Mouse (Mus musculus): ENCODE measurements around the gene Smurf2. TPM values are rescaled to one million over a fixed set of nuclear protein-coding genes. Genes with fewer than 3 reads are reported as not detected.

Smurf2 gene
- total RNA-seq (2021), result 10 to 100 TPM; 22.2 to 22.8 TPM
- long read RNA-seq, experiment 1, partial matches to known transcripts, result 1 of 12 reads
- long read RNA-seq, experiment 1, other reads (novel, unspliced or antisense), result 10 of 12 reads
- long read RNA-seq, experiment 2, partial matches to known transcripts, result 3 of 15 reads
- long read RNA-seq, experiment 2, other reads (novel, unspliced or antisense), result 11 of 15 reads

DNA sequence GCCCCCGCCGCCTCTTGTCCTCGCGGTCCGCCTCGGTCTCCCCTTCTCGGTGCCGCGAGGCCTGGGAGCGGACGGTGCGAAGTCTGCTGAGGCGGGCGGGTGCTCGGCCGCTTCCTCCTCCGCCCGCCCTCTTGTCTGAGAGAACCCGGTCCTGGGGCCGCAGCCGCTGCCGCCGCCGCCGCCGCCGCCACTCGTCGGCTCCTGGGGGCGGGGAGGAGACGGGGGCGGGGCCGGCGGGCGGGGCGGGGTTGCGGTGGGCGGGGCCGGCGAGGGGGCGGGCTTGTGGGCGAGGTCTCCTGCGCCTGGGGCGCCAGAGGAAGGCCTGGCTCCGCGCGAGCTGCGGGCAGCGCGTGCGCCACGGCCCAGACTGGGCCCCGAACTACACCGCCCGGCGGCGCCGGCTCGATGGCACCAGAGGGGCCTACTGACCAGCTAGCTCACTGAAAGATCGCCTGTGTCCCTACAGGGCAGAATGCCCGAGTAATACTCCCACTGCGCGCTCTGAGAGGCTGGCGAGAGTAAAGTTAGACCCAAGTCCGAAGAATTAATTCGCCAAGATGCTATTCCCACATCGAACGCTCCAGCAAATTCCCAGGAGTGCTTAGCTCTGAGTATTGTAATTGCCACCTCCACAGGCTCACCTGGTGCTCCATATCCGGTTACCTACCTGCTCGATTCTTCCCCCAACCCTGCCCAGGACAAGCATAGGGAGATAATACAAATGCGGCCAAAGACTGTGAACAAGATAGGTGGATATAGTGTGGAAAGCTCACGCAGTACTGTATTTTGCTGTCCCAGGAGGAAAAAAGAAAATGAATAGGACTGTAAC, at the start of gene Smurf2:
TSS of gene Smurf2 (minus strand) at position 165 of the 829 bp plus-strand sequence.
- DNase-seq, result peak; percentile 79 to 83
- intact Hi-C loops (cut with DNase I), result loop anchor here (2.0 kb wide), 1 partner anchor 60 kb away; no protein-coding TSS in a partner anchor

DNA sequence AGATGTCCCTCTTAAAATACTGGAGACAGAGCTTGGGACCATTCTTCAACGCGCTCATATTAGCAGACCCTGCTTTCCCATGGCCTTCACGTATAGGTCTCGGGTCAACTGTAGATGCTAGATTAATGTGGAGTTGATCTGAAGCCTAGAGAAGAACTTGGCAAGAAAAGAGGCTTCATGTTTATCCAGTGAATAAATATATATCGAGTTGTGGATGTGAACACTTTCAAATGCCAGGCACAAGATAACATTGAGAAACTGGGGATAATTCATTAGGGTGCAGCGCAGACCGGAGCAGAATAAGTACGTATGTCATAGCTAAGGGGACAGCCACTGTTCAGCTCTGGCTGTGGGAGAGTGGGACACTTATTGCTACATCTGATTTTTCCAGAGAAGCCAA, 49.3 kb upstream of the Smurf2 start:
- no peak for DNase-seq
- intact Hi-C loops (cut with DNase I), result no loop called here

DNA sequence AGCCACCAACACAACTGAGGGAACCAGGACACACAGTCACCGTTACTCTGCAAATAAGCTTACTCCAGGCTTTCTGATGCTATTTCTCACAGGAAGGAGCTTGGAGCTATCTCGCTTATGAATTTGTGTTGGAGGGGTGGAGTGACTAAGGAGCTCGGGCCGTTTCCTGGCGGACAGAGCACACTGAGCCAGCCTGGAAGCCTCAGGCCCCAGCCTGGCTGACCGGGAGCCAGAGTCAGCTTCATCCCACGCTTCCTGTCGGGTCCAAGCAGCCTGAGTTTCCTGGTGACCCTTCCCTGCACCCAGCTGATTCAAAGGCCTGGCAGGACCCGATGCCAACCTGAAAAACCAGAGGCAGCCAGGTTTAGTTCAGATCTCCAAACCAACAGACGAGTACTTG, 47.1 kb upstream of the Smurf2 start:
- peak; percentile 30 to 49 for DNase-seq
- intact Hi-C loops (cut with DNase I), result no loop called here

DNA sequence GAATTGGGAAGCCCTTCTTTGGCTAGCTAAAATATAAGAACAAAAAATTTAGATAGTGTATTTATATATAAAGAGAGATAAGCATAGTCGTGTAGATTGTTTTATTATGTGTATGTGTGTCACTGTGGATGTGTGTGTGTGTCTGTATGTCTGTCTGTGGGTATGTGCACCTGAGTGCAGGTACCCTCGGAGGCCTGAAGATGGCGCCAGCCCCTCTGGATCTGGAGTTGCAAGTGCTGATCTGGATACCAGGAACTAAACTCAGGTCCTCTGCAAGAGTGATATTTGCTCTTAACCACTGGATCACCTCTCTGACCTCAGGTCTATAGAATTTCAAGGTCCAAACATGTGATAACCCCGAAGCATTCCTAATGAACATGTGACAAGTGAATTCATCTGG, 45.4 kb upstream of the Smurf2 start:
- no peak for DNase-seq
- intact Hi-C loops (cut with DNase I), result no loop called here

DNA sequence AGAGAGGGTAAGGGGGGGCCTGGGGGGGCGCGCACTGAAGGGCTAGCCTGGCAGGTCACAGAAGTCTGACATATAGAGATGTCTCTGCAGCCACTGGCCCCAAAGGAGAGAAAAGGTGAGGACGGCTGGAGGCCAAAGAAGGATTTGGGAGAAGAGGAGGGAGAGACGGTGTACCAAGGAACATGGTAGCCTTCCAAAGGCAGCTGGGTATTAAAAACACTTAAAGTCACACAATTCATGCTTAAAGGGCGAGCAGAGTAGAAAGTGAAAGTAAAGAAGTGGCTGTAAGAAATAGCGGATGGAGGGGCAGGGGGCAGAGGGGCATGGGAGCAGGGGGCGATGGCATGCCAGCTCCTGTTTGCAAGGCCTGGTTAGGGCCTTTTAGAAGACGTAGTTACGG, 41.8 kb upstream of the Smurf2 start:
- no peak for DNase-seq
- intact Hi-C loops (cut with DNase I), result no loop called here

DNA sequence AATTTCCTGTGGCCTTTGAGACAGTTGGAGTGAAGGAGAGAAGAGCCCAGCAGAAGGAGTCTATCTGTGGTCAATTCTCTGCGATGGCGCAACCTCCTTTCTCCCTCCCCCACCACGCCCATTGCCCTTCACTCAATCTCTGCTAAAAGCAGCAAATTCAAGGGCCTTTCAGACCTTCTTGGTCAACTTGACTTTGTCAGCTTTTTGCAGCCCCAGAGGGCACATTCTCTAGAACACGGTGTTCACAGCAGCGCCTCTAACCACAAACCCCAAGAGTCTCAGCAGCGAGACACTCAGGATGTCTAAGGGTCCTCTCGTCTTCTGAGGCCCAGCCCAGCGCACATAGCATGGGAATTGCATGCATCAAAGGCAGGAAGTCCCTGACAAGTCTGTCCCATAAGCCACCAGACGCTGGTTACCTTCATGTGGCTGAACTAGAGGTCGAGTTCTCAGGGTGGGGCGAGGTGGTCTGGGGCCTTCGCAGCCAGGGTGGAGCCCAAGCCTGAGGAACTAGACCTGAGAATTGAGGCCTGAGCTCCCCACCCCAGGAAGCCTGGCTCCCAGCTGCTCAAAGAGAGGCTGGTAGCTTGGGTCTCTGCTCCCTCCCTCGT, 41.1 kb upstream of the Smurf2 start:
- DNase-seq, result no peak
- intact Hi-C loops (cut with DNase I), result no loop called here

DNA sequence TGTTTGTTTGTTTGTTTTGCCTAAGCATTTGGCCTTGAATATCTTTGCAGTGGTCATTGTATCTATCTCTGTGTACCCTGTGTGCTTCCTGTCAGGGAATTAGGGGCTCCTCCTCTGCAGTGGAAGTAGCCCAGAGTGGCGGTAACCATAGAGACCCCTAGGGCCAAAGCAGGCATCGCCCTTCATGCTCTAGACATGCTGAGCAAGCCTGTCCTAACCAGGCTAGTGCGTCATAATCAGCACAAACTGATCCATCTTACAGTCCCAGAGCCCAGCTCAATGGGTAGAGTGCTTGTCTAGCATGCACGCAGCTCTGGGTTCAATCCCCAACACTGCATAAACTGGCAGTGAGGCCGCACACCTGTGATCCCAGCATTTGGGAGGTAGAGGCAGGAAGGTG, 38.6 kb upstream of the Smurf2 start:
- intact Hi-C loops (cut with DNase I), result no loop called here

DNA sequence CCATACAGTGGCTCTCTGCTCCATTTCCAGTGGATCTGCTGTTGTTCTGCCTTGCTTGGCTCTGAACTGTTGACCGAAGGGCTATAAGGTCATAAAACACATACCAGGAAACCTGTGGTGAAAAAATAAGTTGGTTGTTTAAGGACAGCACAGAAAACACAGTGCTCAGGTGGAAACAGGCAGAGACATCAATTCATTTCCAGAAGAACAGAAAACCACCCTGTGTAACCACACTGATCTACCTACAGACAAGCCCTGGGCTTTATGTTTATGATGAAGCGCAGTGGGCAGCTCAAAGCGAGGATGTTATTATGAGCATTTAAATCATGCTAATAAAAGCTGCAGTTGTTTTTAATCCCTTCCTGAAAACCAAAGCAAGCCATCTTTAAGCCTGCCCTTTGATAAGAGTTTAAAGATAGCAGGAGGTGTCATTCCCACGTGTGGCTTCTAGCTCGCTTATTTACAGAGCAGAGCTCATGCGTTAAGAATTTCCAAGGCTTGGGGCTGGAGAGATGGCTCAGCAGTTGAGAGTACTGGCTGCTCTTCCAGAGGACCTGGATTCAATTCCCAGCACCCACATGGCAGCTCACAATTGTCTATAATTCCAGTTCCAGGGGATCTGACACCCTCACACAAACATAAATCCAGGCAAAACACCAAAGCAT, 38.0 kb upstream of the Smurf2 start:
- intact Hi-C loops (cut with DNase I), result no loop called here
- no peak for DNase-seq

More for the DNA sequence above, 38.6 kb upstream of the Smurf2 start:
- DNase-seq, result no peak

DNA sequence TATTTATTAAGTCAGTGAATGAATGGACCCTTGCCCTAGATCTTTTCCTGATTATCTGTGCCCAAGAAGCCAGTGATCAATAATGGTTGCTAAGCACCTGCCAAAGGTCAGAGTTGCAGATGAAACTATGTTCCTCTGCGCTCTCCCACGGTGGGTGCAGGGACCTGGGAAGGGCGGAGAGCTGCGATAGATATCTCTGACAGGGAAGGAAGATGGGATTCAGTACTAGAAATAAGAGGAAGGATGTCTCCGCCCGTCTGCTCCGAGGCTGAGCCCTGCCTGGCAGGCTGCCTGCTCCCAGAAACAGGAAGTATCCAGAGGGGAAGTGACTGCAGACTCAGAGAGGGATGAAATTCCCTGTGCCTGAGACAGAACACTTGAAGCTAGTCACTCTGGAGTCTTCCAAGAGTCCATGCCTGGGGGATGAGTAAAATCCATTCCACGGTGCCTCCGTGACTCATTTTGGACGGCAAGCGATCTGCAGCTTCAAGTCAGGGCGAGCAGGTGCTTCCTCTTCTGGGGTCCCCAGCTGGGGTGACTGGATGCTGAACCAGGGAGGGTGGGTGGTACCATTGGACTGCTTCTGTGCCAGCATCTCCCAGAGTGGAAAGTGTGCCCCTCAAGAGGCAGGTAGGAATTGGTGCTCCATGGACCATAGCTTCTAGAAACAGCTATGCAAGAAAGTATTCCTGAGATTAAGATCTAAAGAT, 36.9 kb upstream of the Smurf2 start:
- intact Hi-C loops (cut with DNase I), result no loop called here
- DNase-seq, result peak; percentile 67 to 79

DNA sequence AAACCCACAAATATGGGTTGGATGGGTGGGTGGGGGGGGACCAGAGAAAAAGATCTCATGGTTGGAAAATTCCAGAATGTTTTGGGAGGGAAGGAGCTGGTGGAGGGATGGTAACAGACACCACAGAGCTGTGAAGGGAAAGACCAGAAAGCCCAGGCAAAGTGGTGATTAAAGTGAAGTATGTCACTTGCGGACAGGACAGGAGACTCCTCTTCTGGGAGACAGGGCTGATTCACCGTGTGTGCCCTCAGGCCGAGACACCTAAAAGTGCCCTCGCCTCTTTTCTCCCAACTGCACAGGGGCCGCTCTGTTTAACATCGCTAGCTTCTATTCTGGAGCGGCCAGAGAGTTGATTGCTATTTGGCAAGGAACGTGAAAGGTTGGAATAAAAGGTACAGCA, 34.1 kb upstream of the Smurf2 start:
- intact Hi-C loops (cut with DNase I), result no loop called here

DNA sequence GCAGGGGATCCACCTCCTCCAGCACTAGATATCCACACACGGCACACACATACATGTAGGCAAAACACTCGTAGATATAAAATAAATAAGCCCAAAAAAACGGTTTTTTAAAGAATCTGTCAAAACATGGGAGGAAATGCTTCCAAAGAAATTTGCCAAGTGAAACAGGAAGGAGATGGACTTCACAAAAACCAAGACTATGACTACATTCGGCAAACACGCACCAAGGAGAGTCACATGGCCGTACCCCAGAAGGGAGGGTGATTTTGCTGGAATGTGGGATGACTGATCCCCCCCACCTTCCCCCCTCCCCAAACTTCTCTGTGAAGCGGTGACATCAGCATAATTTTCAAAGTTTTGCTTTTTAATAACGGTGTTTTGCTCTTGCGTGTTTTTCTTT, 33.6 kb upstream of the Smurf2 start:
- no peak for DNase-seq
- intact Hi-C loops (cut with DNase I), result no loop called here

More for the DNA sequence above, 34.1 kb upstream of the Smurf2 start:
- no peak for DNase-seq

DNA sequence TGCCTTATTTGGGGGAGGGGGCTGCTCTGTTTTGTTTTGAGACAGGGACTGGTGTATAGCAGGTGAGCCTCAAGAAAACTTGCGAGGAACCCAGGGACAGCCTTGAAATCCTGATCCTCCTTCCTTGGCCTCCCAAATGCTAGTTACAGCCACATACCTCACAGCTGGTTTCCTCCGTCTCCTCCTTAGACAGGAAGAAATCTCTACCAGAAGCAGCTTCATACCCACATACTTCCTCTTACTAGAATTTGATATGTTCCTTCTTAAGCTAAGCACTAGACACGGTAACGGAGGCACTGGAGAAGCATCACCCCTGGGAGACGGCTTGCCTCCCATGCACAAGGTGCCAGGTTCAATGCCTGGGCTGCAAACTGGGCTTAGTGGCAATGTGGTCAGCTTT, 16.8 kb upstream of the Smurf2 start:
- intact Hi-C loops (cut with DNase I), result no loop called here
- no peak for DNase-seq

DNA sequence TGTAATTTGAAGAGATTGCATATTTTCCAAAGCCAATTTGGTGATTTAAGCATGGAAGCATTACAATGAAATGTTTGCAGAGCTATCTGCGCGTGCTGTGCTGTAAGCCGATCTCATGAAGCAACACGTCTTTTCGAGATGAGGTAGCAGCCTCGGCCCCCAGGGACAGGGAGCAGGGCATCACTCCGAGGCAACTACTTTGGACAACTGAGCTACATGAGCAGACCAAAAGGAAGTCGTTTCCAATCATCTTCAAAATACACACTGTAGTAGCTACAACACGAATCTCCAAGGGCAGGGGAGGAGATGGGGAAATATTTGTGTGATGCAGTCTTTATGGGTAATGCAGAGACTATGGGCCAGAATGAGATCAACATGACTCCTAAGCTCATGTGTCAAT, 9.9 kb upstream of the Smurf2 start:
- intact Hi-C loops (cut with DNase I), result no loop called here
- DNase-seq, result peak; percentile 36 to 47

DNA sequence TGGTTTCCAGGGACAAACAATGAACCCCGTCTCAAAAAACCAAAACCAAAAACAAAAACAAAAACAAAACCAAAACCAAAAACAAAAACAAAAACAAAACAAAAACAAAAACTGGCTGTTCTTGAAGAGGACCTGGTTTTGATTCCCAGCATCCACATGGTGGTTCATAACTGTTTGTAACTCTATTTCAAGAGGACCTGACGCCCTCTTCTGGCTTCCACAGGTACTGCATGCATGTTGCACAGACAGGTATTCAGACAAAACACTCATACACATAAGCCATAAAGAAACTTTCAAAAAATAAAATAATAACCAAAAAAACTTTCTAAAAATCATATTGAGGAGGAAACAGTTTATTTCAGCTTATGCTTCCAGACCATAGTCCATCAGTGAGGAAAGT, 8.4 kb upstream of the Smurf2 start:
- intact Hi-C loops (cut with DNase I), result no loop called here
- no peak for DNase-seq

DNA sequence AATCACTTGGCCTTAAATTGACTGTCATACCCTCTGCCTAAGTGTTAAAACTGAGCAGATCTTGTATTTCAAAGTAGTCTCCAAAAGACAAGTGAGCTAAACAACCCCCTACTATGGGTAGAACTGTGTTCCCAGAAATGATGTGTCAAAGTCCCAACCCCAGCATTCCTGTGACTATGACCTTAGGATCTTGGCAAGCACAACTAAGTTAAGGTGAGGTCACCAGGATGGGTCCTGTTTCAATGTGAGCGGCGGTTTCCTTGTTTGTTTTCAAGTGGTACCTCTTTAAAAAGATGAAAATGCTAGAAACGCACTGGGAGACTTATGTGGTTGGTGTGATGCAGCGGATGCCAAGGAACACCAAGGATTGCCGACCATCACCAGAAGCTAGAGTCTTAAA, 7.4 kb upstream of the Smurf2 start:
- no peak for DNase-seq
- intact Hi-C loops (cut with DNase I), result no loop called here

DNA sequence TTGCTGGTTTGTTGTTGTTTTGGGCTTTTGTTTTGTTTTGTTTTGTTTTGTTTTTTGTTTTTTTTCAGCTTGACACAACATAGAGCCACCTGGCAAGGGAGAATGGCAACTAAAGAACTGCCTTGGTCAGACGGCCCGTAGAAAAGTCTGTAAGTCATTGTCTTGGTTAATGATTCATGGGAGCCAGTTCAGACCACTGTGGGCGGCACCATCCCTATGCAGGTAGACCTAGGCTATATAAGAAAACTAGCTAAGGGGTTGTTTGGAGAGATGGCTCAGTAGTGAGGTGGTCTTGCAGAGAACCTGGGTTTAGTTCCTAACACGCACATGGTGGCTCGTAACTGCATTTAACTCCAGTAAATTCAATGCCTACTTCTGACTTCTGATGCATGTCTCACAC, 6.7 kb upstream of the Smurf2 start:
- intact Hi-C loops (cut with DNase I), result no loop called here
- no peak for DNase-seq

DNA sequence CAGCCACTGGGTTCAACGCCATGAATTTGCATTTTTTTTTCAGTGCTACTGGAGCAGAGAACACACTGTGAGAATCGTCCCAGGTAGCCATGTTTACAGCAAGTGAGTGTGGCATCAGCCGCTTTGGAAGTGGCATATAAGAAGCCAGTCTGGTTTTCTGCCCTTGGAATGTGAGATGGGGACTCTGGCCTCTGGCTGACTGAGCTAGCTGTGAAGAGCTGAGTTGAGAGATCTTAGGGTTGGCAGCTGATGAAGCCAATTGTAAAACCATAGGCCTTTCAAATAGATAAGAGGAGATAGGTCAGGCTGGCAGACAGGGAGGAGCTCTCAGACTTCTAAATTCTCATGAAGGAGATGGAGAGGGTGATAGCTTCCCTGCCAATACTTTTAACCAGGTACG, 6.2 kb upstream of the Smurf2 start:
- intact Hi-C loops (cut with DNase I), result no loop called here
- no peak for DNase-seq

DNA sequence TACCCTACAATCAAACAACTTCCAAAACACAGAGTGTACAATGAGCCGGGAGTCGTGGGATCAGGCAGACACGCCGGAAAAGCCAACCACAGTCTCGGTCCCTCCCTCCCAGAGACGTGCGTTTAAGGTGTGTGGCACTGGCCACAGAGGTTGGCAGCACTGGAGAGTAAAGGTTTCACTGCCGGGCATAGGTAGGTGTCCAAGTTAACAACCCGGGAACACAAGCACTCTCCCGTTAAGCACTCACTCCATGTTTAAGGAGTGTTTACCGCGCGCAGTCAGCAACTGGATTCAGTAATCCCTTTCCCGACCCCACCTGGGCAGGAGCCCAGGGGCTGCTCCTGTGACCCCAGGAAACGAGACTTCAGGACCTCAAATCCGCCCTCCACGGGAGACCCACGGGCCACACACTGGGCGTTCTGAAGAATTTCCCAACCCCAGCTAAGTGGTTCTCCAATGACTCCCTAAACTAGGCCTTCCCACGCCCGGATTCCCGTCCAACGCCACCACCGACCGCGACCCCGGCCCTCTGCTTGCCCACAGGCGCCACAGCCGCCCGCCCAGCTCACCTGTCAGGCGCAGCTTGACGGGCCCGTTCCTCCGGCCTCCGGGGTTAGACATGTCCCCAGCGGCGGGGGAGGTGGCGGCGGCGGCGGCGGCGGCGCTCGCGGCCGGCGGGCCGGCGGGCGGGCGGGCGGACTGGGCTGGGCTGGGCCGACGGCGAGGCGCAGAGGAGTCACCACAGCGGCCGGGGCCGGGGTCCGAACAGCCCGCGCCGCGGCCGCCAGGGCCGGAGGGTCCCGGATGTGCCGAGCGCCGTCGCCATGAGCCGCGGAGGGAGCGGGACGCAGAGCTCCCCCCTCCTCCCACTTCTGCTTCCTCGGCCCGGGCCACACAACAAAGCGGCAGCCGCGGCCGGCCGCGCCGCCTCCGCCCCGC, 634 bp downstream of the Smurf2 start:
- DNase-seq, result peak; percentile 29 to 59
- intact Hi-C loops (cut with DNase I), result loop anchor here (2.0 kb wide), 1 partner anchor 61 kb away; no protein-coding TSS in a partner anchor

DNA sequence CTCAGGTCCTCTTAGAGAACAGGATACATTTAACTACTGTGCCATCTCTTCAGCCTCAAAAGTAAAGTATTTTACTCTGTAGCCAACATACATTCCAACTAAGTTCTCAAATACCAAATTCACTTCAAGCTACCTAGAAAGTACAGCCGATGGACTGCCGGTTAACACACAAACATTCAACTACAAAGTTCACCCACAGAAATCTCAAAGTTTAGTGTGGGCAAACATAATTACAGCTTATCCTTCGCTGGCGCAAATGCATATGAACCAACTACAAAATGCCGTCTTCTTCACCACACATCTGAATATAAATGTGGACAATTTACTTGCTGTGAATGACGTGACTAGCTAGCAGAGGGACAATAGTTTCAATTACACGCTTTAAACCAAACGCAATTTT, 1.6 kb downstream of the Smurf2 start:
- no peak for DNase-seq
- intact Hi-C loops (cut with DNase I), result no loop called here

Data from gastrocnemius, postnatal 36 days (tissue).